Mouse (Mus musculus): ENCODE measurements around the gene Rcsd1.

The Rcsd1 gene

GRCm38 (mm10) chr1:165661725-165662124, 47.8 kb downstream of the Rcsd1 start:
- DNase-seq (ENCODE audit: low spot score in 2 of 2) = no peak

GRCm38 (mm10) chr1:165661191-165661590, 48.4 kb downstream of the Rcsd1 start:
- DNase-seq (ENCODE audit: low spot score in 2 of 2) = no peak

DNA sequence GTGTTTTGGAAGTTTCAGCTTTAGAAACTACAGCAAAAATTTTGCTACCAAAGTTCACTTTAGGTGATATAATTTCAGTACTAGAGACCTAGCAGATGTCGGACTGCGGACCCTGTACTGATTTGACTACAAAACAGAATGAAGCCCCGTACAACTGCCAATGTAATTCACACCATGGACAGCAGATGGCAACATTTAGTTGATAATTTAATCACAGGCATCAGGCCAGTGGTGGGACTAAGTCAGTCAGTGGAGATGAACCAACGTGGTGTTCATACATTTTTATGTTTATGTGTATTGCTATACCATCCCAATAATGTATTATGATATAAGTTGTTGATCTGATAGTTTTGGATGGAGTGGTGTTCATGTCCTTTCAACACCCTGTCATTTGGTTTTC, 48.8 kb downstream of the Rcsd1 start:
- DNase-seq (ENCODE audit: low spot score in 2 of 2) = no peak

- DNase-seq (ENCODE audit: low spot score in 2 of 2) = peak; percentile 29 to 31
Observed at GRCm38 (mm10) chr1:165658602-165659001, 51.0 kb downstream of the Rcsd1 start.

DNA sequence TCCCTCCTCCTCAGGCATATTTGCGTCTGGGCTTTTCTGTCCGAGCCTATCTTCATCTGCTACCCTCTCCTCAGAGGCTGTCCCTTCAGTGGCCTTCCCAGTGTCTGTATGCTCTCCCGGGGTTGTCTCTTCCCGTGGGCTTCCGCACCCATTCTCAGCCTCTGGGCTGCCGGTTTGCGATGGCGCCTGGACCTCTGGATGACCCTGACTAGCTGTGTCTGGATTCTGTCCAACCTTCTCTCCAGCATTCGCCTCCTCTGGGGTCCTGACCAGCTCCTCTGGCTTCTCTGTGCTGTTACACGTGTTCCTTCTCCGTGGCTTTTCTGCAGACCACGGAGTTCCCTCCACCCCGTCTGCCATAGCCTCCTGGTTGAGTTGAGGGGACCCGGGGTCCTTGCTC, 54.1 kb downstream of the Rcsd1 start:
- no peak for DNase-seq (ENCODE audit: low spot score in 2 of 2)

- DNase-seq (ENCODE audit: low spot score in 2 of 2) = no peak
Observed at GRCm38 (mm10) chr1:165655022-165655421, 54.5 kb downstream of the Rcsd1 start.

GRCm38 (mm10) chr1:165653126-165653885, 56.3 kb downstream of the Rcsd1 start:
- no peak for DNase-seq (ENCODE audit: low spot score in 2 of 2)

- DNase-seq (ENCODE audit: low spot score in 2 of 2) = no peak
Observed at GRCm38 (mm10) chr1:165652507-165652906, 57.0 kb downstream of the Rcsd1 start.

DNA sequence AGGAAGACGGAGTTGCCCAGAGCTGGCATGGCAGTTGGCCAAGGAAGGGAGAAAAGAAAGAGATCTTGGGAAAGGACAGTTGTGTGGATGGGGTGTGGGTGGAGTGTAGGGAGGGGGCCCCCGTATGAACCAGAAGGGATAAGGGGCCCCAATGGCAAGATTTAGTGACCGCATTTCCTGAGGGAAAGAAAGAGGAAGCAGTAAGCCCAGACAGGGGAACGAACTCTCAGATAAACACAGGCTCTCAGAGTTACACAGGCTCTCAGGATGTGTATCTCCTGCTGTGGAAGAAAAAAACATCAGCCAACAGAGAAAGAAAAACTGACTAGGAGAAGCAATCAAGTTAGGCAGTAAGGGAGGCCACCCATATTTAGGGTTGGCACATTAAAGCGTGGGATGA, 58.4 kb downstream of the Rcsd1 start:
- DNase-seq (ENCODE audit: low spot score in 2 of 2) = no peak

GRCm38 (mm10) chr1:165645102-165645501, 64.5 kb downstream of the Rcsd1 start:
- no peak for DNase-seq (ENCODE audit: low spot score in 2 of 2)

- no peak for DNase-seq (ENCODE audit: low spot score in 2 of 2)
Observed at GRCm38 (mm10) chr1:165643735-165644134, 65.8 kb downstream of the Rcsd1 start.

DNA sequence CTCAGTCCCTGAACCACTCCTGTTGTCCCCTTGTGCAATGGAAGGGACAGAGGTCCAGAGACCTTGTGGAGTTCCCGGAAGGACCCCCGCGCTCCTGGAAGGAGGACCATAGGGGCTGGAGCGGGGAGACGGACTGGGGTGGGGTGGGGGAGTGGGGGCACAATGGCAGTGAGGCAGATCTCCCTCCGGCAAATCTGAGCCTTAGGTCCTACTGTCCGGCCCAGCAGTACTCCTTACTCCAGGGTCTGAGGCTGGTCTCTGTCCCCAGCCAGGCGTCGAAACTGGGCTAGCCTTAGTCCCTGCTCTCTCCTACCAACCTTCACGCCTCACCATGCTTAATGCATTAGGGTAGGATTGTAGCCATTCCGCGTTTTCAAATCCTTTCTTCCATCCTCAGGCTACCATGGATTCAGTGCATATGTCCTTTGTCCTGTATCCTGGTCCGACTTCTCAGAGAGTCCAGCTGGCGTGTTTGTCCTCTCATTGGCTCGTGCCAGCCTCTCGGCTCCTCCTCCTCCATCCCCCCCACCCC, 66.7 kb downstream of the Rcsd1 start:
- peak in 1 of 2 experiments; percentile 13 for DNase-seq (ENCODE audit: low spot score in 2 of 2)

DNA sequence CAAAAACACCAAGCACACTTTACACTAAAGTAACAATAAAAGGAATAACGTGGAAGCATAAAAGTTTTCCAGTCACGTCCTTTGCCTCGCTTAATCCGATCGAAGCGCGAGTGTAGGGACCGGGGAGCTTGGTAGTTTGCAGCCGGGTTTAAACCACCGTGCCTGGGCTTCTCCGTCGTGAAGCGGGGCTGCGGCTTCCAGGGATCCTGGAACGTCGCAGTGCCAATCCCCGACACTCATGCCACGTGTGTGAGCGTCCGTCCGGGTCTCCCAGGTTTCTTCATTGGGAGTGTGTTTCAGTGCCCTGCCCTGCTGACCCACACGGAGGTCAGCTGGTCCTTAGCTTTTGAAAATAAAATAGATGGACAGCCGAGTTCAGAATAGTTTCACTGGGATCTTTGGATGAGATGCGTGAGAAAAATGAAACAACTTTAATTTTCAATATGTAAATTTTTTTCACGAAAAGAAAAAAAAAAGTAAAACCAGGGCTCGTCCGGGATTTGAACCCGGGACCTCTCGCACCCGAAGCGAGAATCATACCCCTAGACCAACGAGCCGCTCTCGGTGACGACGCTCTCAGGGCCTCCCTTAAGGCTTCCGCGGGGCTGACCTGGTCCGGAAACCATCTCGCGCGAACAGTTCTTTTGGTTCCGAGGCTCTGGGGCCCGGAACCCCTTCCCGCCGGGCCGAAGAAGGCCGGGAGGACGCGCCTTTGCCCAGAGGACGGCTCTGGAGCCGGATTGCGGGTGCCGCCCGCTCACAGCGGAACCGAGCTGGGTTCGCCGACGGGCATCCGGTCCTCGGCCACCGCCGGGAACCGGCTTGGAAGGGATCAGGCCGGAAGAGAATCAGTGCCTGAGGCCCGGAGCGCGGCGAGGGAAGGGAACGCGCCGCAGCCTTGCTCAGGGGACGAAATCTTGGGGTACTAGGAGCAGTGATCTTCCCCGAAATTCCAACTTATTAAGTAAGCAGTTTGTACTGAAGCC, 67.5 kb downstream of the Rcsd1 start:
- DNase-seq (ENCODE audit: low spot score in 2 of 2) = peak; percentile 90 to 96

DNA sequence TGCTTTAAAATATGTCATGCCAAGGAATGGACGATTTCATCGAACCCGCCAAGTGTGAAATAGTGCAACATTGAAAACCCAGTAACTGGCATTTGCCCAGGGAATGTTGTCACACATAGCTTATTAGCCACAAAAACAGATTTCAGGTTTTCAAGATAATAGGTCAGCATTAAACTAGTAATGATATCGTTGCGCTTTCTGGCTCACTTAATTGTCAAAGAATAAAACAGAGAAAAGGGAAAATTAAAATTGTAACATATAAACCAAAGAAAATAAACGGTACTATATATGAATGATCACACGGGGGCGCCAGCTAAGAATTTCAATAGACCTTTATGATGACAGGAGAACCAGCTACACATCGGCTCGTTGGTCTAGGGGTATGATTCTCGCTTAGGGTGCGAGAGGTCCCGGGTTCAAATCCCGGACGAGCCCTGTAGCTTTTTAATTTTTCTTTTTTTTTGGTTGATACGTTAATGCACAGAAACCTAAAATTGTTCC, 68.2 kb downstream of the Rcsd1 start:
- peak; percentile 53 to 69 for DNase-seq (ENCODE audit: low spot score in 2 of 2)

DNA sequence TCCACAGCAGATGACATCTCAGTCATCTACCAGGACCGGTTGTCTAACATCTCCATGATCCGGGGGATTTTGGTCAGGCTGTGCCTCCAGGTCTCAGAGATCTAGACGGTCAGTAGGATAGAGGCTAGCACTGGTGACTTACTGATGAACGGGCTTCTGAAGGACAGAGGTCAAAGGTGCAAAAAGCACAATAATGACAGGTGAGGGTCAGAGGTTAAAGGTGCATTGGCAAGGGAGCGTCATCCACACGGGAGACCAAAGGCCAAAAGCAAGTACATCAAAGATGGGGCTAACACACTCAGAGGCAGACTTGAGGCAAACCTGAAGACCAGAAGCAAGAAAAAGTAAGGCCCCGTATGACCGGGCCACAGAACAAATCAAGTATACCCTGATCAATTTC, 73.3 kb downstream of the Rcsd1 start:
- no peak for DNase-seq (ENCODE audit: low spot score in 2 of 2)

GRCm38 (mm10) chr1:165635055-165635897, 74.3 kb downstream of the Rcsd1 start:
- no peak for DNase-seq (ENCODE audit: low spot score in 2 of 2)

- DNase-seq (ENCODE audit: low spot score in 2 of 2) = peak; percentile 97 to 99
Observed at GRCm38 (mm10) chr1:165634151-165634884, 75.2 kb downstream of the Rcsd1 start, which contains the start of gene Mpzl1. Gene Mpzl1, minus strand, starts transcription at chr1:165634538.

DNA sequence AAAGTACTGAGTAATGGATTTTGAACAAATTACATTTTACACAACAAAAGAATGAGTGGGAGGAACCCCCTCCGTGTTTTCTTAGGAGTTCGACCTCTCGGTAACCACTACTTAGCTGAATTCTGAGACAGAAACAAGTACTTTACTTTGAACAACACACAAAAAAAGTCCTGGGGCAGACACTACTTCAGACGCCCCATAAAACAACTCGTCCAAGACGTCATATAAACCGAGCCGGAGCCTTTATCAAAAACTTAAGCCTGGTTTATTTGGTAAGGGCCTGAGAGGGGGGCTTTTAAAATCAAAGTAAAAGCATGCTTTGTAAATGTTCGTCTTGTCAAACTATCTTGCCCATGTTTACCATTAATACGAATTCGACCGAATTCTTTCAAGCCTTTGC, 76.2 kb downstream of the Rcsd1 start:
- no peak for DNase-seq (ENCODE audit: low spot score in 2 of 2)

DNA sequence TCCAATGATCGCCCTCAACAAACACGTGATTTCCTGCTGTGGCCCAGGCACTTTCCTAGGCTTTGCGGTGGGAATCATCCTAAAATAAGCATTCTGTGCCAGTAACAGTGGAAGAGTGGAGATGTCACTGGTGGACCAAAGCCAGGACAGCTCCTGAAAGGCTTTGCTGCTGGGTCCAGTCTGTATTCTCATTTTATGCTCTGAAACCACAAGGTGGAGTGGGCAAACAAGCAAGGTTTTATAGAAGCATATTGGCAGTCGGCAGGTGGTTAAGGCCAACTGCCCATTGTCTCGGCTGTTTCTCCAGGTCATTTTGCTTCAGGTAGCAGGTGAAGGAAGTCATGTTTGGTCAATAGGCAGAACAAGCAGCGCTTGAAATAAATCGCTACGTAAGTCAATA, 78.4 kb downstream of the Rcsd1 start:
- DNase-seq (ENCODE audit: low spot score in 2 of 2) = no peak

DNA sequence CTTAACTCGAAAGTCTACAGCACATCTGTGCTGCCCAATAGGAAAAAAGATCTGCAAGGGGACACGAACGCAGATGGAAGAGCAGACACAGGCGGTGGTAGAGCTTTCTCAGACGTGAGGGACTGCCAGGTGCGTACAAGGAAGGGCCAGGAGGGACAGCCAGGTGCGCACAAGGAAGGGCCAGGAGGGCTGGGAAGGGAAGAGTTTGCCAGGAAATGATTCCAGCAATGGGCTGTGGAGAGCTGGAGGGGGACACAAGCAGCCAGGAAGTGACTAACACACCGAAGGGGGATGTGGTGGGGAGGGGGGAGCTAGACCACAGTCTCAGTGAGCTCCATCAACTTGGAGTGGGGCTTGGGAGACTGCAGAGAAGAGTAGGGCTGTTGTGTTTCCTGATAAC, 79.6 kb downstream of the Rcsd1 start:
- DNase-seq (ENCODE audit: low spot score in 2 of 2) = no peak

DNA sequence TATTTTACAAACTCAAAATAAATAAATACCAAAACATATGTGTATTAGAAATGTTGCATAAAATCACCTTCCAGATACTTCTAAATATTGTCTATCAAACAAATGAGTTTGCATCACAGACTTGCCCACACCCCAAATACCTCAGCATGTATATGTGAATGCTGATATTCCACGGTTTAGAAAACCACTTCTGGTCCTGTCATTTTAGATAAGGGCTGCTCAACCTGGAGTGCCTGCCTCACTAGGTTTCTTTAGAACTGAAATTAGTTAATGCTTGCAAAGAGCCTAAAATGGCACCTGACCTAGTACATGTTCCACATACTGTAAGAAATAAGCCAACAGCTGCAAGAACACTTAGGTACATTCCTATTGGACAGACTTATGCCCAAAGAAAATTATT, 81.0 kb downstream of the Rcsd1 start:
- DNase-seq (ENCODE audit: low spot score in 2 of 2) = no peak

Measured in urinary bladder, adult 18-20 months (tissue).